Mouse (Mus musculus) lung, postnatal 0 days (tissue): ENCODE results near the gene Fam131b.

Experiments
- CTCF ChIP-seq: IDR thresholded peaks from 2 replicates; pipeline ENCODE4 v1.5.1; 2016; ENCODE audit warnings: antibody characterized with exemption, mild to moderate bottlenecking
- EP300 ChIP-seq: IDR thresholded peaks from 2 replicates; pipeline ENCODE4 v1.6.1; 2016; ENCODE audit warnings: antibody characterized with exemption, mild to moderate bottlenecking, control low read depth

GRCm38 (mm10) chr6:42372421-42372815 is 48.0 kb upstream of the Fam131b start:
- TF ChIP-seq CTCF (no peak), EP300 (no peak)
